Mouse (Mus musculus): ENCODE results near the gene Mup14.
"Not testable (repeated sequence)": the region's sequence is repeated elsewhere in the genome, so short reads cannot be mapped to it uniquely, and the experiment has no call there.

Gene Mup14

GRCm38 (mm10) chr4:61303900-61304299 is at the start of gene Mup14:
Gene Mup14, minus strand, starts transcription at chr4:61304000.
- DNase-seq (ENCODE audit: low read depth, low spot score): not testable (repeated sequence)

- not testable (repeated sequence) for DNase-seq (ENCODE audit: low read depth, low spot score)
These were observed 34.3 kb upstream of the Mup14 start for GRCm38 (mm10) chr4:61338108-61338507.
